Mouse (Mus musculus) megakaryocyte, embryonic 14.5 days (primary cell): ENCODE measurements around the gene Mn1.

Experiments
- FLI1 ChIP-seq: IDR thresholded peaks from 2 replicates; pipeline ENCODE4 v1.6.1; 2012; ENCODE audit warnings: low read length, inconsistent platforms, mixed read lengths
- GATA1 ChIP-seq: IDR thresholded peaks from 3 replicates; pipeline ENCODE4 v1.6.1; 2012; ENCODE audit warnings: mixed read lengths, low read length, inconsistent platforms, borderline replicate concordance

DNA sequence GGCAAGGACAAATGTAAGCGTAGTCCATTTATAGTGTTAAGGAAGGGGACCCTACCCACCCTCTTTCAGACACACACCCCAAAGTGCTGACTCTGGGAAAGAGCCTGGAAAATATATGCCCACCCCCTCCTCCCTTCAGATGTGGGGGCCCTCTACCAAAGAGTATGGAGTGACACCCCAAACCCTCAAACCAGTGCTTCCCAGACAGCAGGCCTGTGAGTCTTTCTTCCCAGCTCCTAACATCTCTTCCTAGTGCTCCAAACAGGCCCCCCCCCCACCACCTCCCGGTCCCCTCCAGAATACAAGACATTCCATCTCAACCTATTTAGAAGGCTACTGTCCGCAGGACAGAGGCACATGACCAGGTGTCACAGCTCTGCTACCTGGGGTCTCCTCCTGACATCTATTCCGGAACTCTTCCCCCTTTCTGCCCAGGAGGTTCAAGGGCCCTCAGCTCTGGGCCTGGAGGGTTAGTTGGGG, 2.4 kb upstream of the Mn1 start:
- TF ChIP-seq FLI1 (no peak), GATA1 (no peak)
